Mouse (Mus musculus): ENCODE measurements around the gene Prss41. TPM values are rescaled to one million over a fixed set of nuclear protein-coding genes. Genes with fewer than 3 reads are reported as not detected.

The Prss41 gene
- total RNA-seq, 2 experiments from 2014 or later, result 0.21 to 0.58 TPM

Small RNAs within 50 kb of the gene (microRNA-seq; reads per million reads assigned to microRNA genes)
- gene Mir5125, result 4.2 reads per million

Other genes starting within 250 kb of the Prss41 start
- 10 to 100 TPM; 10.6 to 12.5 TPM for gene Zfp13, start 244.7 kb downstream of the Prss41 start, total RNA-seq (2021)
- gene Zscan10, start 243.3 kb downstream of the Prss41 start, total RNA-seq (2021), result not detected
- under 1 TPM; 0.54 to 1.00 TPM for gene Mmp25, start 198.9 kb downstream of the Prss41 start, total RNA-seq (2021)
- gene Bicdl2, start 183.7 kb downstream of the Prss41 start, total RNA-seq (2021), result not detected
- 100 to 1,000 TPM; 136 to 169 TPM for gene Hcfc1r1, start 170.6 kb downstream of the Prss41 start, total RNA-seq (2021)
- 10 to 100 TPM; 25.6 to 28.0 TPM for gene Thoc6, start 170.3 kb downstream of the Prss41 start, total RNA-seq (2021)
- gene Tnfrsf12a, start 166.7 kb downstream of the Prss41 start, total RNA-seq (2021), result 10 to 100 TPM; 40.4 to 80.3 TPM
- under 1 TPM in 1 of 2 experiments, not detected in 1; 0.75 TPM for gene Cldn6, start 164.9 kb downstream of the Prss41 start, total RNA-seq (2021)
- gene Cldn9, start 160.1 kb downstream of the Prss41 start, total RNA-seq (2021), result not detected
- 1 to 10 TPM in 1 of 2 experiments, under 1 TPM in 1; 0.67 to 1.1 TPM for gene 1520401A03Rik, start 121.4 kb downstream of the Prss41 start, total RNA-seq (2021)
- gene Pkmyt1, start 117.8 kb downstream of the Prss41 start, total RNA-seq (2021), result 10 to 100 TPM in 1 of 2 experiments, 1 to 10 TPM in 1; 9.1 to 12.8 TPM
- 10 to 100 TPM; 12.6 to 14.9 TPM for gene Paqr4, start 103.3 kb downstream of the Prss41 start, total RNA-seq (2021)
- gene Kremen2, start 98.3 kb downstream of the Prss41 start, total RNA-seq (2021), result not detected
- gene Flywch1, start 72.6 kb downstream of the Prss41 start, total RNA-seq (2021), result 10 to 100 TPM; 43.9 to 49.0 TPM
- gene Flywch2, start 58.1 kb downstream of the Prss41 start, total RNA-seq (2021), result 1 to 10 TPM; 8.0 to 9.5 TPM
- 100 to 1,000 TPM; 365 to 601 TPM for gene Srrm2, start 53.6 kb downstream of the Prss41 start, total RNA-seq (2021)
- 100 to 1,000 TPM; 333 to 378 TPM for gene Elob, start 15.0 kb downstream of the Prss41 start, total RNA-seq (2021)
- gene Prss33, start 8.1 kb downstream of the Prss41 start, total RNA-seq (2021), result not detected
- not detected for gene Prss32, start 317 bp downstream of the Prss41 start, total RNA-seq (2021)
- not detected for gene Prss21, start 23.9 kb upstream of the Prss41 start, total RNA-seq (2021)
- gene Dcpp1, start 36.7 kb upstream of the Prss41 start, total RNA-seq (2021), result not detected
- not detected for gene Dcpp2, start 36.7 kb upstream of the Prss41 start, total RNA-seq (2021)
- not detected for gene Dcpp3, start 73.3 kb upstream of the Prss41 start, total RNA-seq (2021)
- not detected for gene Sbp, start 97.5 kb upstream of the Prss41 start, total RNA-seq (2021)
- not detected for gene Sbpl, start 111.1 kb upstream of the Prss41 start, total RNA-seq (2021)
- under 1 TPM in 1 of 2 experiments, not detected in 1; 0.24 TPM for gene Prss30, start 136.4 kb upstream of the Prss41 start, total RNA-seq (2021)
- gene Prss22, start 153.9 kb upstream of the Prss41 start, total RNA-seq (2021), result not detected
- under 1 TPM; 0.70 to 0.99 TPM for gene Prss27, start 194.0 kb upstream of the Prss41 start, total RNA-seq (2021)
- 10 to 100 TPM; 19.1 to 23.0 TPM for gene Kctd5, start 229.3 kb upstream of the Prss41 start, total RNA-seq (2021)